Comparison of ENCODE assay signal across 16 mouse cellular contexts in the genomic region with DNA sequence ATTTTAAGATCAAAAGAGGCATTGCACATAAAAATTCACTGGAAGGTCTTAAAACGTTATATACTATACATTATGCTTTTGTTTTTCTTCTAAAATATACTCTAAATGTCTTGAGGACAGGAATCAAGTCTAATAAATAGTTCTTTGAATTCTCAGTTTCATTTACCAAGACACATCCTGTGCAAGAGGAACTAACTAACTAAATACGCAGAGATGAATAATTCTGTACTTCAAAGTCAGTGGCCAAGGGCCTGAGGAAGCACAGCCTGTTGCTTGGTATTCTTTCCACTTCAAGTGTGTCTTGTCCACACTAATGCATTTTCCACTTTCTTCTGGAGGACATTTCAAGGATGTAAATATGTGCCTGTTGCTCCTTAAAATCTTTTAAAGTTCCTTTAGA.
"Had no signal": no experiment of that assay in that cellular context is flagged by ENCODE, and none has a peak within 500 bp of the region (broad histone marks: within the 10 kb centered on the region; RNA-seq: fewer than 3 reads in every experiment).

No protein-coding gene starts in this region.

- H3K27me3 ChIP-seq: megakaryocyte, embryonic 14.5 days; midbrain, embryonic 13.5 days; midbrain, embryonic 15.5 days; neural tube, embryonic 12.5 days had no signal

- DNase-seq: lung, adult 18-20 months; lung, embryonic 14.5 days; lung, postnatal 10 days; lung, postnatal 36 days; right cerebral cortex, postnatal 25 days; right cerebral cortex, postnatal 4 days; spleen, adult 18-20 months; thymus, adult 18-20 months; thymus, postnatal 14 days; thymus, postnatal 36 days had no signal

- H3K4me3 ChIP-seq: megakaryocyte, embryonic 14.5 days; midbrain, embryonic 13.5 days; midbrain, embryonic 15.5 days; neural tube, embryonic 12.5 days had no signal

- H3K36me3 ChIP-seq: midbrain, embryonic 13.5 days; midbrain, embryonic 15.5 days; neural tube, embryonic 12.5 days had no signal

- H3K4me1 ChIP-seq: midbrain, embryonic 13.5 days; neural tube, embryonic 12.5 days had no signal

- H3K4me2 ChIP-seq: lung, embryonic 14.5 days; midbrain, embryonic 13.5 days; midbrain, embryonic 15.5 days; neural tube, embryonic 12.5 days had no signal

- H3K9me3 ChIP-seq: megakaryocyte, embryonic 14.5 days; midbrain, embryonic 13.5 days; midbrain, embryonic 15.5 days; neural tube, embryonic 12.5 days had no signal

- ATAC-seq: midbrain, embryonic 13.5 days; midbrain, embryonic 15.5 days had no signal

- H3K27ac ChIP-seq: liver, embryonic 14.5 days; macrophage; midbrain, embryonic 13.5 days; midbrain, embryonic 15.5 days; neural tube, embryonic 12.5 days had no signal

- H3K9ac ChIP-seq: liver, embryonic 14.5 days; lung, embryonic 14.5 days; midbrain, embryonic 13.5 days; midbrain, embryonic 15.5 days; neural tube, embryonic 12.5 days had no signal
